Mouse (Mus musculus) heart, postnatal 25 days (tissue): Measurements from ENCODE around the gene Msi2. TPM values are rescaled to one million over a fixed set of nuclear protein-coding genes. Genes with fewer than 3 reads are reported as not detected.

Source experiments
- DNase-seq: peaks from one replicate; pipeline ENCODE4 v3.0.0; 2022; ENCODE audit warnings: low spot score
- intact Hi-C: fragments of 180-260 bp; cut with DNase I; formaldehyde crosslinking; loops from one replicate; pipeline ENCODE4 v1.15.1; 2025
- total RNA-seq, 2 experiments: library from RNA; stranded (reverse); gene quantifications; 2 replicates each; pipeline ENCODE4 v1.2.3; 2021

The Msi2 gene
- total RNA-seq, 2 experiments from 2014 or later = 191 to 211 TPM

- intact Hi-C loops = no loop called here
- DNase-seq = no peak
Measured at GRCm38 (mm10) chr11:88406408-88406915, 311.9 kb downstream of the Msi2 start.

GRCm38 (mm10) chr11:88404816-88405613, 313.3 kb downstream of the Msi2 start:
- intact Hi-C loops = no loop called here
- peak; percentile 44 for DNase-seq

- DNase-seq = no peak
- intact Hi-C loops = no loop called here
Measured at GRCm38 (mm10) chr11:88404247-88404677, 314.1 kb downstream of the Msi2 start.

DNA sequence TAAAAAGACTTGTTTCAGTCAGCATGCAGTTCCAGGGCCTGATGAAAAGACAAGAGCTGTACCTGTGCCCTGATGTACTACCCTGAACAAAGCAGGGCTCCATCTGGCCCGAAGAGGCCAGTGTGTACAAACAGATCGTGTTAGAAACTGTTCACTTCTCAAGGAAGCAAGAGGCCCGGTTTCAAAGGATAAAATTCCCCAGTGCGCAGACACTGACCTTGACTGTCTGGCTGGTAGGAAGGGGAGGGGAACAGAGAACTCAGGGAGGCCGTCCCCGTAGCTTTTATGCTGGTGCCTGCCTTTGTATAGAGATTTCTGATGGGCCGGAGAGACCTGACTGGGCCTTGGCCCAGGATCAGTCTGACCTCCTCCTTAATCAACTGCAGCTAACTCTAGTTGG, 316.0 kb downstream of the Msi2 start:
- intact Hi-C loops = no loop called here
- DNase-seq = no peak

DNA sequence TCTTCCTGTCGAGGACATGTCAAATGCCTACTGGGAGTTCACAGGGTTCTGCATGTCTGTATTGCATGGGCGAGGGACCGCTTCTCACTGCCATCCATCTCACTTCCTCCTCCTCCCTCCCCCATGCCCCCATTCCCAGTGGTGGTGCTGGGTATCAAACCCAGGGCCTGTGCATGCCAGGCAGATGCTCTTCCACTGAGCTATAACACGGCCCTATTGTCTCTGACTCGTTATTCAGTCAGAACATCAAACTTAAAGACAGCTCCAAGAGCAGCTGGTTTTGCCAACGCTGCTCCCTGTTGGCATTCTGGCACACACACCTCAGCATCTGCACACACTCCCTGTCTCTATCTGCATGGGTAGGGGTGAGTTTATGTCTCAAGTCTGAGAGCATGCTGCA, 317.0 kb downstream of the Msi2 start:
- intact Hi-C loops = no loop called here
- DNase-seq = no peak

- intact Hi-C loops = no loop called here
- DNase-seq = no peak
Measured at GRCm38 (mm10) chr11:88400926-88401325, 317.4 kb downstream of the Msi2 start.

GRCm38 (mm10) chr11:88400235-88400634, 318.1 kb downstream of the Msi2 start:
- no peak for DNase-seq
- intact Hi-C loops = no loop called here

DNA sequence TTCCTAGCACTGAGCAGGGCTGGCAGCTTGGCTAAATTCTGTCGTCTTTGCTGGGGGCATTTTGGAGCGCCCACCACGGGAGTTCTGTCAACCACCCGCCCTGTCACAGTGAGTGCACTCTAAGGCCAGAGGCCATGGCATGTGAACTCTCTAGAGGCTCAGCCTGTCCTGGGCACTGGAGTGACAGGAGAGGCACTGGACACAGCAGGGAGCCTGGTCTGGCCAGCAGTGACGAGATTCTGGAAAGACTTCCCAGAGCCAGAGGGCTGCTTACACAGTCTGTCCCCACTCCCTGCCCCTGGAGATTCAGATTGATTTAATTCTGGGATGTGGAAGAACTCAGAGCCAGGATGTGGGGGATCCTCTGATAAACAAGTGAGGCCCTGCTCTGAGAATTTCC, 318.9 kb downstream of the Msi2 start:
- intact Hi-C loops = no loop called here
- DNase-seq = no peak

- intact Hi-C loops = no loop called here
- DNase-seq = no peak
Measured at GRCm38 (mm10) chr11:88399028-88399427, 319.3 kb downstream of the Msi2 start.

DNA sequence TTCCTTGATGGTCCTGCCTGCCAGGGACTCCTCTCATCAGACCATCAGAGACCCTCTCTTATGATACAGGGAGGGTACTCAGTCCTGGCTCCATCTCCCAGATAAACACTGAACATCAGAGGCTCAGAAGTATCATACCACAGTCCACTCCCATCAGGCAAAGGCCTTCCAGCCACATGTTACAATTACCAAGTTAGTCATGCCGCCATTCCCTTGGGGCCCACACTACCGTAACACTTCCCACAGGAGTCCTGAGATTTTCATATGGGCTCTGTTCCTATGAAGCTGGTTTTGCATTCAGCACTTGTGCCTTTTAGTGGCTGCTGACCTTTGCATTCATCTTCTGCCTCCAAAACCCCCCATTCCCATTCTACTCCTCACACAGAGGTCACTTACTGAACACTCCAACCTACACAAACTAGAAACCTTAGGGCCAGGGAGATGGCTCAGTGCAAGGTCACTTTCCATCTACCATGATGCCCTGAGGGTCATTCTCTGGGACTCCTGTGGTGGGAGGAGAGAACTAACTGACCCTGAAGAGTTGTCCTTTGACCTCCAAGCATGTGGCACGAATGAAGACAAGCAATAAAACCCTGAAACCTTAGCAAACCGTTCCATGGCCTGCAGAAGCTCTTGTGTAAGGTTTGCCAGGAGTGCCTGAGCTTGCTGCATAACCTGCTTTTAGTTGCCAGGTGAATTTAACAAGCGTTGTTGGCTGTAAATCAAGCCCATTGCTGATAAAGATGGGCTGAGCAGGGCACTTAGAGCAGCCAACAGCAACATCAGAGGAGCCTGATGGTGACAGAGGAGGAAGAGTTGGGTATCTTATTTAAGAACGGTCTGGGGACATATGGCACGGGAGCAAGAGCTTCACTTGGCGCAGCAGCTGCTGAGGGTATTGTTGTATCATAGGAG, 323.0 kb downstream of the Msi2 start:
- intact Hi-C loops = no loop called here
- DNase-seq = no peak

- intact Hi-C loops = no loop called here
- no peak for DNase-seq
Measured at GRCm38 (mm10) chr11:88394341-88395075, 323.8 kb downstream of the Msi2 start.

DNA sequence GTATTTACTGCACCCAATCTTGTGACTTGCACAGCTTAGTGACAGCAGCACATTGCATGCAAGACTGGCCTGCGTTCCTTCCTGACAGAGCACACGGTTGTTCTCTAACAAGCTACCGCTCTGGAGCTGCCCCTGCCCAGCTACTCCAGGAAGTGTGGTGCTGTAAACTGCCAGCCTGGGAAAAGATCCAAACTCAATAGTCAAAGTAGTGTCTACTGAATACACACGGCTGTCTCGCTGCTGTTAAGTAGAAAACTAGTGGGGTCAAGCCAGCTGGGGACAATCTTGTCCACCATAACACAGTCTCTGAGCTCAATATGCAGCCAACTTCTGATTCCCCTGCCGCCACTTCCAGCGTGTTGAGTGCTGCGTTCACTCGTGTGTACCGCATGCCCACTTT, 325.6 kb downstream of the Msi2 start:
- intact Hi-C loops = no loop called here
- DNase-seq = no peak

GRCm38 (mm10) chr11:88391181-88391814, 327.0 kb downstream of the Msi2 start:
- intact Hi-C loops = no loop called here
- DNase-seq = no peak

DNA sequence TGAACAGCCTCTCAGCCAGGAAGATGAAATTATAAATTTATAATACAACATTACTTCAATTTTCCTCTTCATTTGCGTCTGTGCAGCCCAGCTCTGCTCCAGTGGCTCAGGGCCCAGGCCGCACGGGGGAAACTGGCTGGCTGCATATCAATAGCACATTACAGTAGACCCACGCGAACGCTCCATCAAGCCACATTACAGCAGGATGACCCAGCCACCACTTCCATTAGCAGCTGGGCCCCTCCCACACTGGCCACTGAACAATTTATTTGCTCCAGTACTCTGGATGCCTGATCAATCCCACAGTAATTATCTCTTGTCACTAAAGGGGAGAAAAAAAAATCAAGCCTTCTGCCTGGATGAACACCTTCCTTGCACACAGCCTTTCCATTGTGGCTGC, 328.8 kb downstream of the Msi2 start:
- DNase-seq = no peak

GRCm38 (mm10) chr11:88386916-88387315, 331.4 kb downstream of the Msi2 start:
- intact Hi-C loops = no loop called here
- DNase-seq = peak; percentile 37

More for the DNA sequence above, 328.8 kb downstream of the Msi2 start:
- intact Hi-C loops = no loop called here

GRCm38 (mm10) chr11:88382449-88382848, 335.9 kb downstream of the Msi2 start:
- intact Hi-C loops = no loop called here

DNA sequence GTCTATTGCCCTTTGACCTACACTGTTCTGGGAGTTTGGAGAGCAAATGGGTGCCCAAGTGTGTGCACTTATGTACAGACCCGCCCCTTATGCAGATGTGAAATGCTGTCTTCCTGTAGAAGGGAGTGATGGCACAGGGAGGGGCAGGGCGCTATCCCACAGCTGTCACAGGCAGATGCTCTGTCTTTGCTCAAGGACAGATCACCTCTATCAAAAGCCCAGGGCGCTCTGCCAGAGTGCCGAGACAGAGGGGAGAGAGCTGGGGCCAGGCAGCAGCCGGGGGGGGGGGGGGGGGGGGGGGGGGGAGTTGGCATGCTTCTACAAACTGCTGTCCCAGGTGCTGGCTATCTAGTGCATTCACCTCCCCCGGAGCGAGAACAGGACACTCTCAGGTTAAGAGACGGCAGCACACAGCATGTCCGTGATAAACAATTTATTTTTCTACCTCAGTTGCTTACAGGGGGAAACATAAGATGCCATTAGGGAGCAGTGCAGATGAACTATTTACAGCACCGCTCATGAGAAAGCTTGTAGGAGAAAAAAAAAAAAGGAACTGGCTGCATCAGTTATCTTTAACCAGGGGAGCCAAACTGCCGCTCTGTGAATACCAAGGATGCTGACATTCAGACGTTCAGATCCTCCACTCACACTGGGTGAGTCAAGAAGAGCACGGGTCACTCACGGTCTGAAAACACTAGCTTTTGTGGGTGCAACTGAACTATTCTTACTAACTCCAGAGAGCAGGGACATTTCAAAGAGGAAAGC, 337.0 kb downstream of the Msi2 start:
- no peak for DNase-seq
- intact Hi-C loops = no loop called here

More at GRCm38 (mm10) chr11:88382449-88382848, 335.9 kb downstream of the Msi2 start:
- no peak for DNase-seq

- intact Hi-C loops = no loop called here
- no peak for DNase-seq
Measured at GRCm38 (mm10) chr11:88379635-88380034, 338.7 kb downstream of the Msi2 start.
